9 mouse cellular contexts compared by ENCODE assay signal in genomic region chr9:54585839-54586198, GRCm38 (mm10). TPM values are rescaled to one million over a fixed set of nuclear protein-coding genes. Genes with fewer than 3 reads are reported as not detected.
DNase-seq lines count a peak whose midpoint lies in the region; ATAC-seq and TF ChIP-seq lines count a peak whose summit lies in the region.
"Had no signal": no experiment of that assay in that cellular context is flagged by ENCODE, and none has a peak within 500 bp of the region (broad histone marks: within the 10 kb centered on the region; RNA-seq: fewer than 3 reads in every experiment).

No protein-coding gene starts in this region.

- peaks cover 2% of the 10 kb centered on the region; the same call in 1 of the 2 replicates for H3K79me2 ChIP-seq in heart, adult 2 months (replicated peaks; ENCODE audit: control insufficient read depth, insufficient read depth, low read length)

- H3K4me3 ChIP-seq in heart, adult 2 months, result peak overlapping the region; percentile 99
- H3K4me3 ChIP-seq in ES-Bruce4 (ENCODE audit: low read depth, low read length), result peak overlapping the region; percentile 34; the same call in 1 of the 2 replicates
- peak overlapping the region; percentile 99 for H3K4me3 ChIP-seq in hindbrain, embryonic 10.5 days

- H3K9me3 ChIP-seq in ES-Bruce4 (replicated peaks; ENCODE audit: control insufficient read depth, insufficient read depth, low read length, poor library complexity, severe bottlenecking), result no peaks in the 10 kb centered on the region
- no peaks in the 10 kb centered on the region for H3K9me3 ChIP-seq in hindbrain, embryonic 10.5 days

- 32% methylated on average over 5 of the region's 5 CpGs for WGBS in heart, adult 2 months
- WGBS in hindbrain, embryonic 10.5 days, result 31% methylated on average over 5 of the region's 5 CpGs

- TF ChIP-seq CTCF in heart, adult 2 months (IDR thresholded peaks at IDR 0.05), result no peak
- no peak for TF ChIP-seq CTCF in ES-Bruce4 (IDR thresholded peaks at IDR 0.05; ENCODE audit: low read depth, low read length)

- peaks cover 4% of the 10 kb centered on the region for H3K36me3 ChIP-seq in heart, adult 2 months (ENCODE audit: control insufficient read depth, insufficient read depth, low read length)
- peaks cover 8% of the 10 kb centered on the region for H3K36me3 ChIP-seq in ES-Bruce4 (ENCODE audit: control insufficient read depth, insufficient read depth, low read length, poor library complexity, severe bottlenecking)
- peaks cover 17% of the 10 kb centered on the region for H3K36me3 ChIP-seq in hindbrain, embryonic 10.5 days

- TF ChIP-seq POLR2A in heart, adult 2 months (IDR thresholded peaks at IDR 0.05; ENCODE audit: insufficient read depth, low read depth, low read length), result no peak
- no peak for TF ChIP-seq POLR2A in ES-Bruce4 (IDR thresholded peaks at IDR 0.05; ENCODE audit: insufficient read depth, low read length)

- H3K9ac ChIP-seq in heart, adult 2 months (ENCODE audit: low read depth, low read length), result no peak overlapping the region
- H3K9ac ChIP-seq in ES-Bruce4 (ENCODE audit: low read depth, poor library complexity, severe bottlenecking), result peak overlapping the region; percentile 51

- no peak for DNase-seq in heart, adult 2 months
- no peak for DNase-seq in heart, postnatal 10 days
- DNase-seq in hindbrain, embryonic 10.5 days (ENCODE audit: low spot score), result no peak
- no peak for DNase-seq in frontal cortex, postnatal 36 days (ENCODE audit: low spot score in 2 of 2)
- no peak for DNase-seq in cerebellum, adult 9-11 months
- DNase-seq in urinary bladder, postnatal 36 days (ENCODE audit: low spot score in 2 of 2), result no peak

- H3K27me3 ChIP-seq in heart, adult 2 months (ENCODE audit: control insufficient read depth, insufficient read depth, low read length), result no peaks in the 10 kb centered on the region
- H3K27me3 ChIP-seq in ES-Bruce4 (ENCODE audit: control insufficient read depth, insufficient read depth, low read length, poor library complexity, severe bottlenecking), result no peaks in the 10 kb centered on the region
- no peaks in the 10 kb centered on the region for H3K27me3 ChIP-seq in hindbrain, embryonic 10.5 days (ENCODE audit: insufficient read depth, poor library complexity, severe bottlenecking)

- no peak for TF ChIP-seq EP300 in heart, adult 2 months (IDR thresholded peaks at IDR 0.05; ENCODE audit: insufficient read depth, low read depth, low read length)
- no peak for TF ChIP-seq EP300 in ES-Bruce4 (IDR thresholded peaks at IDR 0.05; ENCODE audit: insufficient read depth, low read depth, low read length)

- ATAC-seq in megakaryocyte, adult 5-6 weeks (ENCODE audit: poor library complexity, severe bottlenecking), result peak; percentile 6

- intact Hi-C loops in heart, adult 2 months (cut with DNase I), result loop anchor here (2.0 kb wide), 2 partner anchors 25 to 83 kb away; partner anchors contain the start of gene Cib2
- intact Hi-C loops in heart, postnatal 10 days (cut with DNase I), result loop anchor here (5.0 kb wide), 1 partner anchor 84 kb away; the partner anchor contains the start of gene Dmxl2

- peaks cover 2% of the 10 kb centered on the region for H3K4me1 ChIP-seq in heart, adult 2 months (ENCODE audit: control insufficient read depth, insufficient read depth, low read length)
- H3K4me1 ChIP-seq in ES-Bruce4 (ENCODE audit: control insufficient read depth, insufficient read depth, low read length), result no peaks in the 10 kb centered on the region
- H3K4me1 ChIP-seq in hindbrain, embryonic 10.5 days (replicated peaks), result peaks cover 17% of the 10 kb centered on the region

- no peak overlapping the region for H3K27ac ChIP-seq in heart, adult 2 months
- H3K27ac ChIP-seq in ES-Bruce4 (ENCODE audit: insufficient read depth, low read length), result no peak overlapping the region
- H3K27ac ChIP-seq in hindbrain, embryonic 10.5 days, result peak overlapping the region; percentile 91

RNA-seq across cellular contexts. Expression of gene Idh3a, which starts 0.3 kb away (rescaled TPM):
- total RNA-seq in heart, adult 2 months (2021), result 100 to 1,000 TPM; 507 to 582 TPM
- polyA plus RNA-seq in heart, adult 2 months (2012; rRNA removed), result 367 and 618 TPM in 2 replicates
- 100 to 1,000 TPM; 529 to 594 TPM for total RNA-seq in heart, postnatal 10 days (2021)
- polyA plus RNA-seq in ES-Bruce4 (2011; ENCODE audit: insufficient read depth, insufficient read length, low read depth, missing spikeins), result 134 and 140 TPM in 2 replicates
- polyA plus RNA-seq in hindbrain, embryonic 10.5 days (2016; fragmentation: Nextera tagmentation; extraction: Ambion mirVana), result 108 and 117 TPM in 2 replicates
- 42.5 and 54.2 TPM in 2 replicates for total RNA-seq in megakaryocyte, adult 5-6 weeks (2015)
- 26.1 and 29.7 TPM in 2 replicates for total RNA-seq in megakaryocyte, adult 5-6 weeks (2017)

RNA-seq across cellular contexts. Expression of gene Cib2, which starts 25.8 kb away (rescaled TPM):
- total RNA-seq in heart, adult 2 months (2021), result 1 to 10 TPM; 2.1 TPM
- polyA plus RNA-seq in heart, adult 2 months (2012; rRNA removed), result 4.1 and 5.9 TPM in 2 replicates
- total RNA-seq in heart, postnatal 10 days (2021), result 10 to 100 TPM in 1 of 2 experiments, 1 to 10 TPM in 1; 2.9 to 11.0 TPM
- 4.6 and 4.8 TPM in 2 replicates for polyA plus RNA-seq in ES-Bruce4 (2011; ENCODE audit: insufficient read depth, insufficient read length, low read depth, missing spikeins)
- 13.4 and 17.2 TPM in 2 replicates for polyA plus RNA-seq in hindbrain, embryonic 10.5 days (2016; fragmentation: Nextera tagmentation; extraction: Ambion mirVana)
- total RNA-seq in megakaryocyte, adult 5-6 weeks (2015), result 11.4 and 14.9 TPM in 2 replicates
- total RNA-seq in megakaryocyte, adult 5-6 weeks (2017), result 2.7 and 3.9 TPM in 2 replicates

RNA-seq across cellular contexts. Expression of gene Sh2d7, which starts 47.0 kb away (rescaled TPM):
- not detected for total RNA-seq in heart, adult 2 months (2021)
- 0.08 TPM in 1 of 2 replicates, not detected in the other for polyA plus RNA-seq in heart, adult 2 months (2012; rRNA removed)
- total RNA-seq in heart, postnatal 10 days (2021), result not detected
- not detected in 2 replicates for polyA plus RNA-seq in ES-Bruce4 (2011; ENCODE audit: insufficient read depth, insufficient read length, low read depth, missing spikeins)
- polyA plus RNA-seq in hindbrain, embryonic 10.5 days (2016; fragmentation: Nextera tagmentation; extraction: Ambion mirVana), result not detected in 2 replicates
- total RNA-seq in megakaryocyte, adult 5-6 weeks (2015), result not detected in 2 replicates
- total RNA-seq in megakaryocyte, adult 5-6 weeks (2017), result not detected in 2 replicates
- total RNA-seq: left cerebral cortex, postnatal 14 days had no signal

Comparison
In these comparisons a context has a peak if more than half of its experiments do, and no peak if none do; other contexts are left out.
1. H3K4me3 ChIP-seq: peak in every context shown above with its lines; median percentile 99 in heart, adult 2 months; 99 in hindbrain, embryonic 10.5 days; 34 in ES-Bruce4.
2. RNA of gene Idh3a, which starts 0.3 kb away (total RNA-seq): 529 to 594 TPM in heart, postnatal 10 days and 507 to 582 TPM in heart, adult 2 months; 26.1 to 54.2 TPM in megakaryocyte, adult 5-6 weeks; every median in the first group is over 4 times any median in the second.